Comparison of ENCODE assay signal across 16 mouse cellular contexts in genomic region chr11:43313996-43314395, GRCm38 (mm10).
"Had no signal": no experiment of that assay in that cellular context is flagged by ENCODE, and none has a peak within 500 bp of the region (broad histone marks: within the 10 kb centered on the region; RNA-seq: fewer than 3 reads in every experiment).

No protein-coding gene starts in this region.

- H3K9me3 ChIP-seq: limb, embryonic 15.5 days; liver, embryonic 12.5 days; lung, embryonic 15.5 days; megakaryocyte, embryonic 14.5 days; midbrain, embryonic 13.5 days; neural tube, embryonic 12.5 days had no signal

- H3K4me2 ChIP-seq: limb, embryonic 15.5 days; liver, embryonic 12.5 days; lung, embryonic 15.5 days; midbrain, embryonic 13.5 days; neural tube, embryonic 12.5 days had no signal

- H3K27ac ChIP-seq: kidney, postnatal 0 days; limb, embryonic 15.5 days; liver, embryonic 12.5 days; lung, embryonic 15.5 days; macrophage; midbrain, embryonic 13.5 days; neural tube, embryonic 12.5 days had no signal

- H3K4me3 ChIP-seq: limb, embryonic 15.5 days; liver, embryonic 12.5 days; lung, embryonic 15.5 days; megakaryocyte, embryonic 14.5 days; midbrain, embryonic 13.5 days; myocyte; neural tube, embryonic 12.5 days had no signal

- H3K36me3 ChIP-seq: limb, embryonic 15.5 days; liver, embryonic 12.5 days; lung, embryonic 15.5 days; midbrain, embryonic 13.5 days; neural tube, embryonic 12.5 days had no signal

- H3K9ac ChIP-seq: limb, embryonic 15.5 days; liver, embryonic 12.5 days; lung, embryonic 15.5 days; midbrain, embryonic 13.5 days; neural tube, embryonic 12.5 days had no signal

- DNase-seq: kidney, postnatal 36 days; layer of hippocampus, adult 9-11 months; layer of hippocampus, postnatal 36 days; lung, postnatal 14 days; retina, postnatal 1 day; right cerebral cortex, postnatal 14 days; thymus, postnatal 36 days had no signal

- H3K4me1 ChIP-seq: limb, embryonic 15.5 days; liver, embryonic 12.5 days; lung, embryonic 15.5 days; megakaryocyte, embryonic 14.5 days; neural tube, embryonic 12.5 days had no signal

- ATAC-seq: liver, embryonic 12.5 days; midbrain, embryonic 13.5 days had no signal

- H3K27me3 ChIP-seq: limb, embryonic 15.5 days; liver, embryonic 12.5 days; lung, embryonic 15.5 days; megakaryocyte, embryonic 14.5 days; midbrain, embryonic 13.5 days; neural tube, embryonic 12.5 days had no signal
